Mouse (Mus musculus) embryo, embryonic 9.5 days (tissue): Measurements from ENCODE around the gene Tgm4.

Experiments used
- DNase-seq: peaks from one replicate; pipeline ENCODE4 v3.0.0-alpha.2; 2017; ENCODE audit errors: extremely low spot score

Tgm4 gene

DNA sequence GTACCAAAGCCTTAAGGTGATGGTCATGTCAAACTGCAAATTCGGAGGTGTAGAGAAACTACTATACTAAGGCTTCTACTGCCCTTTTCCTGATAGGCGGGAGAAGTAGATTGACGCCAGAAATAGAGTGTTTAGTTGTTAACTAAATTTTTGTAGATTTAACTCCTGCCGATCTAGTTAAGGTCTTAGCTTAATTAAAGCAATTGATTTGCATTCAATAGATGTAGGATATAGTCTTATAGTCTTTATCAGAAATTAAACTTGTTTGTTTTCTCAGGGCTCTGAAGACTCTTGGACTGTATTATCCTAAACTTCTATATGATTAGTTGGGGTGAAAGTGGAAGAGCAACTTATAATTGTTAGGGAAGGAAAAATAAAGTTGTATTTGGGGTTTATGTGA lies 72.7 kb downstream of the Tgm4 start:
- DNase-seq, result no peak

GRCm38 (mm10) chr9:123109188-123109587 lies 74.7 kb downstream of the Tgm4 start:
- DNase-seq, result no peak

DNA sequence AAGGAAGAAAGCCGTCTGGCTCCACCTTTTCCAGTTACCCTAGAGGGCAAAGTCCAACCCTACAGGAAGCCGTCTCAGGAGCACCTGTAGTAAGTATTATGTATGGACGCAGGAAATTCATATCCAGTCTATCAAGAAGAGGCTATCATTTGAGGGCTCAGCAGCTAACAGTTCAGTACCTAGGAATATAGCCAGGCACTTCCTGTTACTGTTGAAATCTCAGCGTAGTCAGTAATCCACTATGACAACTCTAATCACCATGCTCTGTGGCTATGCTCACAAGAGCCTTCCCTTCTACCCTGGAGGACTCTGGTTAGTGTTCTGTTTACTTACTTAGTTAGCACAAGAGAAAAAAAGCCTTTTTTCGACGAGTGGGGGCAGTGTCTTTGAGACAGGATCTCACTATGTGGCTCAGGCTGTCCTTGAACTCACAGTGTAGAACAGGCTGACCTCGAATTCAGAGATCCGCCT lies 77.3 kb downstream of the Tgm4 start:
- no peak for DNase-seq

DNA sequence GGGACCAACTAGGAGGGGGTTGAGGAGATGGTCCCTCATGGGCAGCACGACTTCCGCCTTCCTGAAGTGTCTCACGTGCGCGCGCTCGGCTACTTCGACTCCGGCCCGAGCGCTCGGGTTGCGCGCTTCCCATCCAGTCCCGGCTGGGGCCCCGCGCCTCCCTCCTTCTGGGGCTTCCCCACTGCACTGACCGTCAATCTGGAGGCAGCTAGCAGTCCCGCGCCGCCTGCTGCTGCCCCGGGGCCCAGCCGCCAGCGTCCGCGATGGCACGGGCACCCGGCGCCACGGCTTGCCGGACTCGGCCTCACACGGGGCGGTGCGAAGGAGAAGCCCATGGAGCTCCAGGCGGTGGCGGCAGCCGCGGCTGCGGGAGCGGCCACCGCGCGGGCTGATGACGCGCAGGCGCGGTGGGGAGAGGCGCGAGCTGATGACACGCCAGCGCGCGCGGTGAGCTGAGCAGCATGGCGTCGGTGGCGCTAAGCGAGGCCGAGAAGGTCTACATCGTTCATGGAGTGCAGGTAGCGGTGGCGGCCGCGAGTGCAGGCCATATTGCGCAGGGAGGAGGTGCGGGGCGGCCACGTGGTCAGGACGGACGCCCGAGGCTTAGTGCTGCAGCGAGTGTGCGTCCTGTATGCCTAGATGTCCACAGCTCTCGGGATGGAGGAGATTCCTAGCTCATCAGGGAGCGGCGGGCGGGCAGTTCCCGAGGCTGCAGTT lies 78.4 kb downstream of the Tgm4 start, which contains the start of the genes Zdhhc3 and Exosc7:
Zdhhc3 (minus strand) TSS at position 401 of the 717 bp plus-strand sequence.
Exosc7 (plus strand) TSS at position 411 of the 717 bp plus-strand sequence.
- peak; percentile 90 for DNase-seq

DNA sequence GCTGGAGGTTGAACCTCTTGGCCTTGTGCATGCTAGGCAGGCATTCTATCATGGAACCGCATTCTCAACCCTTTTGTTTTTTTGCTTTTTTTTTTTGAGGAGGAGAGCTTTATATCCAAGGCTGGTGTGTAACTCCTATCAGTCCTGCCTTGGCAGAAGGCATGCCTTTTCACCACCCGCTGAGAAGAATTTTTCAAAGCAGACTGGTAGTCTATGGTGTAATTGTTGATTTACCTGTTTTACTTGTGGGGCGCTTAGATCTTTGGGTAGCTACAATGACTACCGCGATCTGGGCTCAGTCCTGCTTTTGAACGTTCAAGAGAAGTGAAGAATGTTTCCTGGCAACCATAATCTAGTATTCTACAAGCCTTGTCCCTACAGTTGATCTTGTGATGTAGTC lies 79.4 kb downstream of the Tgm4 start:
- DNase-seq, result no peak

DNA sequence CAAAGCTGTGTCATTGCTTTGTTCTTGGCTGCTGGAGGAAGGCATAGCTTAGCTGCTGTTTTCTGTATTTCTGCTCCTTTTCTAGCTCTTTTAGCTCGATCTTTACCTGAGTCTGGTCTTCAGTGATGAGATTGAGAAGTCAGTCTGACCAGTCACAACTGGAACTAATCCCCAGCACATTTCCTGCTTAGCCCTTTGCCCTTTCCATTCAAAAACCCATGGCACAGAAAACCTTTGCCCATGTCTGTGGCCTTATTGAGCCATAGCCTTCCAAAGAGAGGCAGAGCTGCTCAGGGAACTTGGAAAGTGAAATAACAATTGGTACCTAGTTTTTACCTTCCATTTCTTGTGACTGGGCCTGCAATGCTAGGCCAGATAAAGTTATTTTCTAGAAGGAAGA lies 81.0 kb downstream of the Tgm4 start:
- DNase-seq, result no peak
